Mouse (Mus musculus) midbrain, embryonic 16.5 days (tissue): ENCODE measurements around the gene Ttc36. TPM values are rescaled to one million over a fixed set of nuclear protein-coding genes. Genes with fewer than 3 reads are reported as not detected.
A peak's percentile ranks its signal among the peaks of the same experiment; 100 is the strongest.

Experiments used
- ATAC-seq: fragments of 200-750 bp; cut with Nextera tagmentation; 2 replicates; pipeline ENCODE4 v1.8.0; 2017; ENCODE audit warnings: moderate TSS enrichment
- H3K27ac ChIP-seq: fragments of 300-500 bp; sonication (generic); 2 replicates; pipeline ENCODE4 v1.5.1; 2014; ENCODE audit warnings: mild to moderate bottlenecking, low read length, mixed read lengths
- H3K27me3 ChIP-seq: fragments of 300-500 bp; sonication (generic); 2 replicates; pipeline ENCODE4 v1.6.1; 2014; ENCODE audit warnings: low read depth, low read length, mixed read lengths; ENCODE audit not compliant: control insufficient read depth, insufficient read depth
- H3K36me3 ChIP-seq: fragments of 300-500 bp; sonication (generic); 2 replicates; pipeline ENCODE4 v1.6.1; 2014; ENCODE audit warnings: mild to moderate bottlenecking, low read length, moderate library complexity, mixed read lengths; ENCODE audit not compliant: control insufficient read depth, insufficient read depth
- H3K4me1 ChIP-seq: fragments of 300-500 bp; sonication (generic); 2 replicates; pipeline ENCODE4 v1.6.1; 2014; ENCODE audit warnings: mild to moderate bottlenecking, low read length, mixed read lengths; ENCODE audit not compliant: control insufficient read depth, insufficient read depth
- H3K4me2 ChIP-seq: fragments of 300-500 bp; sonication (generic); 2 replicates; pipeline ENCODE4 v1.6.1; 2014; ENCODE audit warnings: mild to moderate bottlenecking, low read length, mixed read lengths
- H3K4me3 ChIP-seq: fragments of 300-500 bp; sonication (generic); 2 replicates; pipeline ENCODE4 v1.5.1; 2014; ENCODE audit warnings: low read depth, mild to moderate bottlenecking, low read length, moderate library complexity, mixed read lengths
- H3K9ac ChIP-seq: fragments of 300-500 bp; sonication (generic); 2 replicates; pipeline ENCODE4 v1.6.1; 2014; ENCODE audit warnings: low read depth, low read length, mixed read lengths
- H3K9me3 ChIP-seq: fragments of 300-500 bp; sonication (generic); replicated peaks from 2 replicates; pipeline ENCODE4 v1.6.1; 2014; ENCODE audit warnings: mild to moderate bottlenecking, low read length, mixed read lengths; ENCODE audit not compliant: control insufficient read depth, poor library complexity, severe bottlenecking
- WGBS: fragments of 180-500 bp; shearing (Covaris S2); extraction: QIAGEN DNeasy Blood & Tissue Kit; methylation state at CpG from one replicate; pipeline ENCODE4 v1.1.7; 2014; 5-methylcytosine and 5-hydroxymethylcytosine counted together
- polyA plus RNA-seq: library from polyadenylated mRNA; unstranded; fragments of >200 nt; fragmentation: Nextera tagmentation; extraction: Ambion mirVana; gene quantifications from 2 replicates; pipeline ENCODE4 v1.2.1, GENCODE M21; 2015

The Ttc36 gene
- polyA plus RNA-seq, 1 experiment from 2014 or later: not detected

DNA sequence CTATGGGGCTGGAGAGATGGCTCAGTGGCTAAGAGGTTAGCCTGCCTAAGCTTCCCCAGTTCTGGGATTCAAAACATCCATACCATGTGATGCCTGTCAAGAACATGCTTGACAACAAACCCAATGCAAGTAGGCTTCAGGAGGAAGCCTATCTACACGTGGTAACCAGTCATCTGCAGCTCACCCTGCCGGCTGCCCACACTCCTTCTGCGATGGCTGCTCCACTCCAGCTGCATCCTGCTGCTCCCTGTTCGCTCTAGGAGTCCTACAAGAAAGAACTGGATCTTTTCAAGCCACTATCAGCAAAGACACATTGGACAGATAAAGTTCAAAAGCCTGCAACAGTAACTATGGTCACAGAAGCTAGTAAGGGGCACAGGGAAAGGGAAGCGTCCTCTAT lies 14.7 kb upstream of the Ttc36 start:
- Histone ChIP-seq H3K4me3 (no peak overlapping the region), H3K36me3 (peaks cover 72% of the 10 kb centered on the region), H3K4me2 (no peak overlapping the region), H3K27ac (no peak overlapping the region), H3K9ac (no peak overlapping the region), H3K4me1 (no peaks in the 10 kb centered on the region), H3K27me3 (no peaks in the 10 kb centered on the region), H3K9me3 (no peaks in the 10 kb centered on the region)
- 91% methylated on average over 5 of the region's 5 CpGs for WGBS
- ATAC-seq: no peak

- Histone ChIP-seq H3K4me1 (no peaks in the 10 kb centered on the region), H3K9ac (no peak overlapping the region), H3K9me3 (no peaks in the 10 kb centered on the region), H3K36me3 (peaks cover 58% of the 10 kb centered on the region), H3K4me2 (no peak overlapping the region), H3K27ac (no peak overlapping the region), H3K27me3 (no peaks in the 10 kb centered on the region), H3K4me3 (no peak overlapping the region)
- no peak for ATAC-seq
- 96% methylated on average over 8 of the region's 8 CpGs for WGBS
These were observed 11.3 kb upstream of the Ttc36 start for GRCm38 (mm10) chr9:44814179-44814578.

DNA sequence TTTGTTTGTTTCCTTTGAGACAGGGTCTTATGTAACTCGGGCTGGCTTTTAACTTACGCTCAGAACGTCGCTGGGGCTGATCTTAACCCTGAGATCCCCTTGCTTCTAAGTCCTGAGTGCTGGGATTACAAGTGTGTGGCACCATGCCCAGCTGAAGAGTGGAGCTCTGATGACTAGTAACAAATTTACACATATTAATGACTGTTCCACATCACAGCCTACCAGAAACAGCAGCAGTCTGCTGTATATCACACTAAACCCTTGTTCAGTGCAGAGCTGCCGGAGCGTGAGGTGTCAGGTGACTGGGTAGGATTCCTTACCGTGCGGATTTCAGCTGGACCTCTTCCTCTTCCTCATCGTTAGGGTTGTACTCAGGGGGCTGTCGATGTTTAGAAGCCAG lies 7.4 kb upstream of the Ttc36 start:
- H3K9me3 ChIP-seq: no peaks in the 10 kb centered on the region
- ATAC-seq: no peak
- peaks cover 61% of the 10 kb centered on the region for H3K36me3 ChIP-seq
- H3K4me1 ChIP-seq: no peaks in the 10 kb centered on the region
- H3K27me3 ChIP-seq: no peaks in the 10 kb centered on the region
- 91% methylated on average over 10 of the region's 10 CpGs for WGBS
- no peak overlapping the region for H3K27ac ChIP-seq
- no peak overlapping the region for H3K9ac ChIP-seq
- no peak overlapping the region for H3K4me3 ChIP-seq
- H3K4me2 ChIP-seq: no peak overlapping the region

GRCm38 (mm10) chr9:44807778-44808177 lies 4.9 kb upstream of the Ttc36 start:
- Histone ChIP-seq H3K36me3 (peaks cover 46% of the 10 kb centered on the region), H3K27ac (no peak overlapping the region), H3K9ac (no peak overlapping the region), H3K4me3 (no peak overlapping the region), H3K27me3 (no peaks in the 10 kb centered on the region), H3K4me1 (no peaks in the 10 kb centered on the region), H3K9me3 (no peaks in the 10 kb centered on the region), H3K4me2 (no peak overlapping the region)
- no peak for ATAC-seq
- whole genome bisulfite sequencing: 96% methylated on average over 10 of the region's 10 CpGs

DNA sequence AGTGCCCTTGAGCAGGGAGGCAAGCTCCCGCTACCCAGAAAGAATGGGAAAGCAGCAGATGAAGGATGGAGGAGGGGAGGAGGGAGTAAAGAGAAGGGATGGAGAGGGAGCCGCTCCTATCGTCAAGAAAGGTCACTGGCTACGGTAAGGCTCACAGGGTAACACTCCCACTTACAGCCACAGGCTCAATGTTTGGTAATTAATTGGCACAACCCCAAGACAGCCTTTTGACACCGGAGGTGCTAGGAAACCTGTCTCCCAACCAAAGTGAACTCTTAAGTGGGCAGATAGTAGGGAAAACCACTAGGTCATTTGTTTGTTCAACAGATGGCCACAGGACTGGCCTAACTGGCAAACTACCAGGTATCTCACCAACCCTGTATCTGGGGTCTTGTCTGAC lies 4.3 kb upstream of the Ttc36 start:
- Histone ChIP-seq H3K4me1 (no peaks in the 10 kb centered on the region), H3K4me3 (no peak overlapping the region), H3K9me3 (no peaks in the 10 kb centered on the region), H3K9ac (no peak overlapping the region), H3K27ac (no peak overlapping the region), H3K27me3 (no peaks in the 10 kb centered on the region), H3K4me2 (no peak overlapping the region), H3K36me3 (peaks cover 42% of the 10 kb centered on the region)
- no peak for ATAC-seq
- WGBS: 65% methylated on average over 5 of the region's 5 CpGs

- no peaks in the 10 kb centered on the region for H3K9me3 ChIP-seq
- 94% methylated on average over 5 of the region's 5 CpGs for WGBS
These were observed 2.7 kb upstream of the Ttc36 start for GRCm38 (mm10) chr9:44805536-44805935.

DNA sequence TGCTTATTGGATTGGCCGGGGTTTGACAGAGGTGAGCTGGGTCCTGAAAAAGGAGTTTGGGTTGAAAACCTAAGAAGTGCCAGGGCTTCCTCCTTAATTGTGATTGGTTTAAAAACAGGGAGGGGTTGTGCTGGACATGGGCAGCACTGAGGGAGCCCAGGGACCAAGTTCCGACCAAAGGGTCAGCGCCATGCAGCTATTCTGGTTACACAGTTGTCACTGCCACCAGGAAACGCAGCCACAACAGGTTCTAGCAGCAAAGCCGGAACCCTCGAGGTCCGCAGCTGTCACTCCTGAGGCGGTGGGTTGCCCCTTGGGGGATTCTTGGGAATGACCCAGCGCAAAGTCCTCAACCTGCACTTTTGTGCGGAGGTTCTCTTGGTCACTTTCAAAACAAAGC lies 1.8 kb upstream of the Ttc36 start:
- Histone ChIP-seq H3K4me3 (no peak overlapping the region), H3K36me3 (peaks cover 32% of the 10 kb centered on the region), H3K27ac (no peak overlapping the region), H3K4me1 (peaks cover 4% of the 10 kb centered on the region), H3K4me2 (no peak overlapping the region), H3K9ac (no peak overlapping the region), H3K9me3 (no peaks in the 10 kb centered on the region), H3K27me3 (no peaks in the 10 kb centered on the region)
- 90% methylated on average over 10 of the region's 10 CpGs for WGBS
- ATAC-seq: no peak

More at GRCm38 (mm10) chr9:44805536-44805935, 2.7 kb upstream of the Ttc36 start:
- H3K36me3 ChIP-seq: peaks cover 40% of the 10 kb centered on the region
- H3K27ac ChIP-seq: no peak overlapping the region
- H3K4me2 ChIP-seq: no peak overlapping the region
- no peaks in the 10 kb centered on the region for H3K4me1 ChIP-seq
- no peak for ATAC-seq
- H3K9ac ChIP-seq: no peak overlapping the region
- H3K4me3 ChIP-seq: no peak overlapping the region
- H3K27me3 ChIP-seq: no peaks in the 10 kb centered on the region

GRCm38 (mm10) chr9:44801669-44802068 lies 1.2 kb downstream of the Ttc36 start:
- Histone ChIP-seq H3K36me3 (peaks cover 12% of the 10 kb centered on the region), H3K4me3 (no peak overlapping the region), H3K4me1 (peaks cover 14% of the 10 kb centered on the region), H3K9me3 (no peaks in the 10 kb centered on the region), H3K27me3 (peaks cover 2% of the 10 kb centered on the region; the same call in 1 of the 2 replicates), H3K4me2 (no peak overlapping the region), H3K9ac (no peak overlapping the region), H3K27ac (no peak overlapping the region)
- WGBS: 78% methylated on average over 6 of the region's 6 CpGs
- ATAC-seq: no peak

GRCm38 (mm10) chr9:44799958-44800324 lies 2.9 kb downstream of the Ttc36 start:
- 0 out of 2 replicates have a peak, but pooled peaks cover 3% of the 10 kb centered on the region for H3K36me3 ChIP-seq
- H3K4me3 ChIP-seq: peak overlapping the region; percentile 69
- peak overlapping the region; percentile 81 for H3K9ac ChIP-seq
- H3K27ac ChIP-seq: no peak overlapping the region
- H3K9me3 ChIP-seq: no peaks in the 10 kb centered on the region
- H3K27me3 ChIP-seq: peaks cover 2% of the 10 kb centered on the region; the same call in 1 of the 2 replicates
- peaks cover 14% of the 10 kb centered on the region for H3K4me1 ChIP-seq
- no peak for ATAC-seq
- H3K4me2 ChIP-seq: peak overlapping the region; percentile 95
- WGBS: 41% methylated on average over 9 of the region's 9 CpGs
